Mouse (Mus musculus) WW6 (cell line): ENCODE measurements around the gene P2rx6.
"Not testable (repeated sequence)": the region's sequence is repeated elsewhere in the genome, so short reads cannot be mapped to it uniquely, and the experiment has no call there.

ENCODE experiments used
- DNase-seq: peaks from one replicate; pipeline ENCODE4 v3.0.0-alpha.2; 2013; ENCODE audit warnings: low read depth, low spot score

The P2rx6 gene

GRCm38 (mm10) chr16:17561751-17562208, at the start of gene P2rx6:
TSS of gene P2rx6 (plus strand) at chr16:17561885.
- no peak for DNase-seq

GRCm38 (mm10) chr16:17518910-17519309, 42.8 kb upstream of the P2rx6 start:
- no peak for DNase-seq

GRCm38 (mm10) chr16:17524156-17524555, 37.5 kb upstream of the P2rx6 start:
- no peak for DNase-seq

GRCm38 (mm10) chr16:17525524-17525923, 36.2 kb upstream of the P2rx6 start:
- DNase-seq = no peak

GRCm38 (mm10) chr16:17526223-17526622, 35.5 kb upstream of the P2rx6 start:
- no peak for DNase-seq

- DNase-seq = no peak
These were observed 34.1 kb upstream of the P2rx6 start for GRCm38 (mm10) chr16:17527606-17528005.

- DNase-seq = no peak
These were observed 33.4 kb upstream of the P2rx6 start for GRCm38 (mm10) chr16:17528276-17528675.

GRCm38 (mm10) chr16:17529981-17530586, 31.6 kb upstream of the P2rx6 start:
- DNase-seq = no peak

GRCm38 (mm10) chr16:17530640-17531288, 30.9 kb upstream of the P2rx6 start, which contains the start of gene Thap7:
TSS of gene Thap7 (minus strand) at chr16:17531136.
- peak; percentile 94 for DNase-seq

GRCm38 (mm10) chr16:17532271-17532670, 29.4 kb upstream of the P2rx6 start:
- DNase-seq = no peak

GRCm38 (mm10) chr16:17532676-17533329, 28.9 kb upstream of the P2rx6 start:
- DNase-seq = no peak

GRCm38 (mm10) chr16:17536584-17536983, 25.1 kb upstream of the P2rx6 start:
- no peak for DNase-seq

- DNase-seq = no peak
These were observed 19.1 kb upstream of the P2rx6 start for GRCm38 (mm10) chr16:17542632-17543031.

GRCm38 (mm10) chr16:17552837-17553236, 8.8 kb upstream of the P2rx6 start:
- no peak for DNase-seq

- peak; percentile 91 for DNase-seq
These were observed 7.6 kb upstream of the P2rx6 start for GRCm38 (mm10) chr16:17553910-17554685.

- DNase-seq = not testable (repeated sequence)
These were observed 7.0 kb upstream of the P2rx6 start for GRCm38 (mm10) chr16:17554702-17555101.

GRCm38 (mm10) chr16:17556180-17556579, 5.5 kb upstream of the P2rx6 start:
- DNase-seq = no peak

- DNase-seq = no peak
These were observed 4.8 kb upstream of the P2rx6 start for GRCm38 (mm10) chr16:17556907-17557306.

GRCm38 (mm10) chr16:17557947-17558480, 3.7 kb upstream of the P2rx6 start:
- DNase-seq = no peak

- no peak for DNase-seq
These were observed 2.9 kb upstream of the P2rx6 start for GRCm38 (mm10) chr16:17558811-17559210.

- DNase-seq = no peak
These were observed 2.2 kb upstream of the P2rx6 start for GRCm38 (mm10) chr16:17559396-17560027.
